Mouse (Mus musculus) embryonic facial prominence, embryonic 12.5 days (tissue): ENCODE results near the gene Acox3. TPM values are rescaled to one million over a fixed set of nuclear protein-coding genes. Genes with fewer than 3 reads are reported as not detected.

ENCODE experiments used
- ATAC-seq: fragments of 200-750 bp; cut with Nextera tagmentation; 2 replicates; pipeline ENCODE4 v1.8.0; 2017; ENCODE audit not compliant: insufficient number of reproducible peaks, insufficient read depth, low FRiP score, low TSS enrichment
- H3K27ac ChIP-seq: fragments of 300-500 bp; sonication (generic); 2 replicates; pipeline ENCODE4 v1.5.1; 2016; ENCODE audit warnings: mild to moderate bottlenecking
- H3K27me3 ChIP-seq: fragments of 300-500 bp; sonication (generic); 2 replicates; pipeline ENCODE4 v1.6.1; 2016; ENCODE audit warnings: mild to moderate bottlenecking, moderate library complexity
- H3K36me3 ChIP-seq: fragments of 300-500 bp; sonication (generic); 2 replicates; pipeline ENCODE4 v1.6.1; 2016; ENCODE audit warnings: mild to moderate bottlenecking
- H3K4me1 ChIP-seq: fragments of 300-500 bp; sonication (generic); 2 replicates; pipeline ENCODE4 v1.6.1; 2016
- H3K4me2 ChIP-seq: fragments of 300-500 bp; sonication (generic); replicated peaks from 2 replicates; pipeline ENCODE4 v1.6.1; 2016; ENCODE audit warnings: mild to moderate bottlenecking, moderate library complexity
- H3K4me3 ChIP-seq: fragments of 300-500 bp; sonication (generic); 2 replicates; pipeline ENCODE4 v1.5.1; 2016; ENCODE audit warnings: mild to moderate bottlenecking
- H3K9ac ChIP-seq: fragments of 300-500 bp; sonication (generic); 2 replicates; pipeline ENCODE4 v1.6.1; 2016; ENCODE audit warnings: mild to moderate bottlenecking, moderate library complexity
- H3K9me3 ChIP-seq: fragments of 300-500 bp; sonication (generic); 2 replicates; pipeline ENCODE4 v1.6.1; 2016; ENCODE audit warnings: mild to moderate bottlenecking, moderate library complexity
- WGBS: fragments of 180-500 bp; shearing (Covaris S2); methylation state at CpG from one replicate; pipeline ENCODE4 v1.1.7; 2016; 5-methylcytosine and 5-hydroxymethylcytosine counted together
- polyA plus RNA-seq: library from polyadenylated mRNA; unstranded; fragments of >200 nt; fragmentation: Nextera tagmentation; extraction: Ambion mirVana; gene quantifications from 2 replicates; pipeline ENCODE4 v1.2.1, GENCODE M21; 2016

The Acox3 gene
- polyA plus RNA-seq, 1 experiment from 2014 or later = 12.5 TPM

- 85% methylated on average over 8 of the region's 8 CpGs for WGBS
- no peaks in the 10 kb centered on the region for H3K36me3 ChIP-seq
- H3K4me2 ChIP-seq = no peak overlapping the region
- no peak overlapping the region for H3K4me3 ChIP-seq
- H3K9me3 ChIP-seq = no peaks in the 10 kb centered on the region
- H3K4me1 ChIP-seq = peaks cover 28% of the 10 kb centered on the region
- H3K9ac ChIP-seq = no peak overlapping the region
- no peak for ATAC-seq
- H3K27ac ChIP-seq = no peak overlapping the region
- H3K27me3 ChIP-seq = no peaks in the 10 kb centered on the region
Measured at GRCm38 (mm10) chr5:35612722-35613121, 29.9 kb downstream of the Acox3 start.

GRCm38 (mm10) chr5:35616943-35617342 lies 34.1 kb downstream of the Acox3 start:
- peak overlapping the region; percentile 42 for H3K27ac ChIP-seq
- no peaks in the 10 kb centered on the region for H3K9me3 ChIP-seq
- H3K9ac ChIP-seq = no peak overlapping the region
- H3K4me2 ChIP-seq = no peak overlapping the region
- no peaks in the 10 kb centered on the region for H3K27me3 ChIP-seq
- peaks cover 20% of the 10 kb centered on the region for H3K4me1 ChIP-seq
- H3K4me3 ChIP-seq = no peak overlapping the region
- WGBS = 47% methylated on average over 5 of the region's 5 CpGs
- ATAC-seq = no peak; the same call in 1 of the 2 replicates
- H3K36me3 ChIP-seq = no peaks in the 10 kb centered on the region

GRCm38 (mm10) chr5:35621114-35621513 lies 38.3 kb downstream of the Acox3 start:
- H3K36me3 ChIP-seq = no peaks in the 10 kb centered on the region
- no peaks in the 10 kb centered on the region for H3K9me3 ChIP-seq
- no peak for ATAC-seq
- no peaks in the 10 kb centered on the region for H3K27me3 ChIP-seq
- H3K9ac ChIP-seq = no peak overlapping the region
- H3K4me3 ChIP-seq = no peak overlapping the region
- no peak overlapping the region for H3K4me2 ChIP-seq
- no peak overlapping the region for H3K27ac ChIP-seq
- 25% methylated on average over 4 of the region's 4 CpGs for WGBS
- H3K4me1 ChIP-seq = peaks cover 28% of the 10 kb centered on the region

- H3K27me3 ChIP-seq = no peaks in the 10 kb centered on the region
- no peak for ATAC-seq
- no peaks in the 10 kb centered on the region for H3K36me3 ChIP-seq
- H3K27ac ChIP-seq = no peak overlapping the region
- H3K4me2 ChIP-seq = no peak overlapping the region
- H3K9me3 ChIP-seq = no peaks in the 10 kb centered on the region
- no peak overlapping the region for H3K4me3 ChIP-seq
- H3K4me1 ChIP-seq = peaks cover 21% of the 10 kb centered on the region
- H3K9ac ChIP-seq = no peak overlapping the region
Measured at GRCm38 (mm10) chr5:35623831-35624230, 41.0 kb downstream of the Acox3 start.

GRCm38 (mm10) chr5:35624751-35625239 lies 42.0 kb downstream of the Acox3 start:
- H3K9me3 ChIP-seq = no peaks in the 10 kb centered on the region
- no peaks in the 10 kb centered on the region for H3K27me3 ChIP-seq
- no peak overlapping the region for H3K9ac ChIP-seq
- ATAC-seq = no peak
- no peak overlapping the region for H3K4me2 ChIP-seq
- no peak overlapping the region for H3K4me3 ChIP-seq
- WGBS = 54% methylated on average over 4 of the region's 4 CpGs
- H3K27ac ChIP-seq = no peak overlapping the region
- no peaks in the 10 kb centered on the region for H3K36me3 ChIP-seq
- peaks cover 21% of the 10 kb centered on the region for H3K4me1 ChIP-seq

- Histone ChIP-seq H3K4me3 (no peak overlapping the region), H3K4me1 (peaks cover 11% of the 10 kb centered on the region; the same call in 1 of the 2 replicates), H3K27ac (no peak overlapping the region), H3K9ac (no peak overlapping the region), H3K36me3 (no peaks in the 10 kb centered on the region), H3K9me3 (no peaks in the 10 kb centered on the region), H3K4me2 (no peak overlapping the region), H3K27me3 (no peaks in the 10 kb centered on the region)
- no peak for ATAC-seq
- 80% methylated on average over 2 of the region's 2 CpGs for WGBS
Measured at GRCm38 (mm10) chr5:35626408-35626807, 43.6 kb downstream of the Acox3 start.

GRCm38 (mm10) chr5:35627307-35627840 lies 44.5 kb downstream of the Acox3 start:
- Histone ChIP-seq H3K9ac (no peak overlapping the region), H3K4me2 (no peak overlapping the region), H3K27ac (no peak overlapping the region), H3K4me1 (0 out of 2 replicates have a peak, but pooled peaks cover 8% of the 10 kb centered on the region), H3K36me3 (no peaks in the 10 kb centered on the region), H3K27me3 (no peaks in the 10 kb centered on the region), H3K4me3 (no peak overlapping the region), H3K9me3 (no peaks in the 10 kb centered on the region)
- 61% methylated on average over 7 of the region's 7 CpGs for WGBS
- no peak for ATAC-seq

- no peak overlapping the region for H3K4me2 ChIP-seq
- H3K9ac ChIP-seq = no peak overlapping the region
- H3K4me1 ChIP-seq = 0 out of 2 replicates have a peak, but pooled peaks cover 8% of the 10 kb centered on the region
- WGBS = 38% methylated on average over 1 of the region's 1 CpGs
- no peak overlapping the region for H3K4me3 ChIP-seq
- H3K27ac ChIP-seq = no peak overlapping the region
- no peaks in the 10 kb centered on the region for H3K27me3 ChIP-seq
- no peak for ATAC-seq
- no peaks in the 10 kb centered on the region for H3K36me3 ChIP-seq
- H3K9me3 ChIP-seq = no peaks in the 10 kb centered on the region
Measured at GRCm38 (mm10) chr5:35628685-35629084, 45.8 kb downstream of the Acox3 start.

GRCm38 (mm10) chr5:35629333-35629732 lies 46.5 kb downstream of the Acox3 start:
- Histone ChIP-seq H3K9me3 (no peaks in the 10 kb centered on the region), H3K27ac (no peak overlapping the region)
- ATAC-seq = no peak

GRCm38 (mm10) chr5:35630706-35631105 lies 47.9 kb downstream of the Acox3 start:
- WGBS = 85% methylated on average over 1 of the region's 1 CpGs
- no peak overlapping the region for H3K9ac ChIP-seq
- H3K4me2 ChIP-seq = no peak overlapping the region
- H3K27ac ChIP-seq = no peak overlapping the region
- H3K4me3 ChIP-seq = no peak overlapping the region
- H3K4me1 ChIP-seq = no peaks in the 10 kb centered on the region
- no peak for ATAC-seq
- no peaks in the 10 kb centered on the region for H3K27me3 ChIP-seq
- no peaks in the 10 kb centered on the region for H3K36me3 ChIP-seq
- H3K9me3 ChIP-seq = no peaks in the 10 kb centered on the region

More at GRCm38 (mm10) chr5:35629333-35629732, 46.5 kb downstream of the Acox3 start:
- Histone ChIP-seq H3K27me3 (no peaks in the 10 kb centered on the region), H3K4me1 (0 out of 2 replicates have a peak, but pooled peaks cover 5% of the 10 kb centered on the region), H3K9ac (no peak overlapping the region), H3K36me3 (no peaks in the 10 kb centered on the region), H3K4me2 (no peak overlapping the region), H3K4me3 (no peak overlapping the region)

- no peak overlapping the region for H3K4me2 ChIP-seq
- H3K36me3 ChIP-seq = no peaks in the 10 kb centered on the region
- no peak overlapping the region for H3K9ac ChIP-seq
- no peak overlapping the region for H3K4me3 ChIP-seq
- H3K27me3 ChIP-seq = no peaks in the 10 kb centered on the region
- no peak for ATAC-seq
- H3K9me3 ChIP-seq = no peaks in the 10 kb centered on the region
- 87% methylated on average over 3 of the region's 3 CpGs for WGBS
- no peak overlapping the region for H3K27ac ChIP-seq
- H3K4me1 ChIP-seq = no peaks in the 10 kb centered on the region
Measured at GRCm38 (mm10) chr5:35631224-35631623, 48.4 kb downstream of the Acox3 start.

- Histone ChIP-seq H3K9me3 (no peaks in the 10 kb centered on the region), H3K4me3 (no peak overlapping the region), H3K4me2 (no peak overlapping the region), H3K4me1 (no peaks in the 10 kb centered on the region), H3K27ac (no peak overlapping the region), H3K27me3 (no peaks in the 10 kb centered on the region), H3K36me3 (no peaks in the 10 kb centered on the region), H3K9ac (no peak overlapping the region)
- no peak for ATAC-seq
- WGBS = 73% methylated on average over 5 of the region's 5 CpGs
Measured at GRCm38 (mm10) chr5:35631755-35632154, 48.9 kb downstream of the Acox3 start.
